Mouse (Mus musculus): Measurements from ENCODE around the gene Slc27a1.

GRCm38 (mm10) chr8:71579009-71579408, 10.3 kb downstream of the Slc27a1 start:
- TF ChIP-seq CTCF (IDR thresholded peaks at IDR 0.05; ENCODE audit: low read depth, low read length) (no peak), GATA2 (IDR thresholded peaks at IDR 0.05; ENCODE audit: borderline replicate concordance, low read depth, low read length) (no peak), POLR2AphosphoS5 (IDR thresholded peaks at IDR 0.05; ENCODE audit: insufficient replicate concordance, low read depth, low read length) (no peak), TAL1 (conservative IDR thresholded peaks at IDR 0.05; ENCODE audit: low read depth, low read length) (no peak), GATA1 (IDR thresholded peaks at IDR 0.05; ENCODE audit: borderline replicate concordance, low read length) (no peak)

Data from G1E (cell line).